Mouse (Mus musculus) right cerebral cortex, postnatal 10 days (tissue): Measurements from ENCODE around the gene Olfr583.

ENCODE experiments used
- DNase-seq, 2 experiments: peaks; one replicate each; pipeline ENCODE4 v3.0.0; 2021; ENCODE audit warnings: low spot score in 2 of 2

The Olfr583 gene

GRCm38 (mm10) chr7:103051000-103051399 lies at the start of gene Olfr583:
Gene Olfr583, plus strand, starts transcription at chr7:103051300.
- DNase-seq, result no peak

GRCm38 (mm10) chr7:103037724-103038123 lies 13.4 kb upstream of the Olfr583 start, which contains the start of gene Olfr582:
Gene Olfr582, plus strand, starts transcription at chr7:103038024.
- no peak for DNase-seq

GRCm38 (mm10) chr7:103081585-103081984 lies 30.5 kb downstream of the Olfr583 start, which contains the start of gene Olfr584:
Gene Olfr584, plus strand, starts transcription at chr7:103081885.
- DNase-seq, result no peak

- DNase-seq, result no peak
Observed at GRCm38 (mm10) chr7:103097420-103097819, 46.3 kb downstream of the Olfr583 start, which contains the start of gene Olfr585. Gene Olfr585, plus strand, starts transcription at chr7:103097720.
